Mouse (Mus musculus): ENCODE data around the gene Sbno2. TPM values are rescaled to one million over a fixed set of nuclear protein-coding genes. Genes with fewer than 3 reads are reported as not detected.

Sbno2 gene
- polyA plus RNA-seq, 1 experiment = 37.3 TPM

DNA sequence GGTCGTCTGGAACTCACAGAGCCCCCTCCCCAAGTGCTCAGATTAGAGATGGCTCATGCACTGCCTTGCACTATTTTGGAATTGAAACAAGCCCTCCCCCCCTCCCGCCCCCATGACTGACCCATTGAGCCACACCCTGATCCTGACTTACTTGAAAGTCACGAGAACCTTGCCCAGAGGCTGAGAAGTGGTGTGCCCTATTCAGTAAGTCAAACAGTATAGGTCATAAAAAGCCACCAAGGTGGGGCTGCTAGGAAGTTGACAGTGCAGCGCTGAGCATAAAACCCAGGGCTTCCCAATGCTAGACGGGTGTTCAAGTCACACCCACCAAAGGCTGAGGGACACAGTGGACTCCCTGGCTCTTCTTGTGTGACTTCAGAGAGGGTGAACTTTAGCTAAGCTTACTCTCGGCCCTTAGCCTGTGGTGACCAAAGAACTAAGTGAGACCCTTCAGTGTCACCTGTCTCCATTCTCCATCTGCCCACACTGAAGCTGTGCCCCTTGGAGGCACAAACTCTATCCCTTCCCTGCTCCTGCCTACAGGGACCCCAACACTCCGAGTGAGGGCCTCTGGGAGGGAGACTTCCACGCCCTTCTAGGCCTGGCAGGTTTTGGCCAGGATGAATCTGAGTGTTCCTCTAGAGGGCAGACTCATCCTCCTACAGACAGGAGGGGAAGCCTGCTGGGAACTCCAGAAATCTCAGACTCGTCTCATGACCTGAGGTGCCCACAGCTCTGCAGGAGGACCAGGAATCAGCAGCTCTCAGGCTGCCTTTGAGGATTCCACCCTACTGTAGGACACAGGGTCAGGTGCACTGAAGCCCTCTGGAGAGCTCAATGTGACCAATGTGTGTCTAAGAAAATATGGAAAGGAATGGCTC lies 71.6 kb downstream of the Sbno2 start:
- TF ChIP-seq POLR2A (IDR thresholded peaks at IDR 0.05; ENCODE audit: insufficient read depth, low read length) (no peak), EP300 (IDR thresholded peaks at IDR 0.05; ENCODE audit: insufficient read depth, low read depth, low read length) (peak; percentile 77), CTCF (IDR thresholded peaks at IDR 0.05; ENCODE audit: low read depth, low read length) (peak; percentile 62)
- no peak overlapping the region for H3K4me3 ChIP-seq (ENCODE audit: low read depth, low read length)
- H3K36me3 ChIP-seq (ENCODE audit: control insufficient read depth, insufficient read depth, low read length, poor library complexity, severe bottlenecking) = peaks cover 27% of the 10 kb centered on the region
- no peak overlapping the region; the same call in 1 of the 2 replicates for H3K9ac ChIP-seq (ENCODE audit: low read depth, poor library complexity, severe bottlenecking)
- H3K9me3 ChIP-seq (replicated peaks; ENCODE audit: control insufficient read depth, insufficient read depth, low read length, poor library complexity, severe bottlenecking) = no peaks in the 10 kb centered on the region
- peaks cover 10% of the 10 kb centered on the region for H3K4me1 ChIP-seq (ENCODE audit: control insufficient read depth, insufficient read depth, low read length)
- no peaks in the 10 kb centered on the region for H3K27me3 ChIP-seq (ENCODE audit: control insufficient read depth, insufficient read depth, low read length, poor library complexity, severe bottlenecking)
- peak overlapping the region; percentile 68 for H3K27ac ChIP-seq (ENCODE audit: insufficient read depth, low read length)

DNA sequence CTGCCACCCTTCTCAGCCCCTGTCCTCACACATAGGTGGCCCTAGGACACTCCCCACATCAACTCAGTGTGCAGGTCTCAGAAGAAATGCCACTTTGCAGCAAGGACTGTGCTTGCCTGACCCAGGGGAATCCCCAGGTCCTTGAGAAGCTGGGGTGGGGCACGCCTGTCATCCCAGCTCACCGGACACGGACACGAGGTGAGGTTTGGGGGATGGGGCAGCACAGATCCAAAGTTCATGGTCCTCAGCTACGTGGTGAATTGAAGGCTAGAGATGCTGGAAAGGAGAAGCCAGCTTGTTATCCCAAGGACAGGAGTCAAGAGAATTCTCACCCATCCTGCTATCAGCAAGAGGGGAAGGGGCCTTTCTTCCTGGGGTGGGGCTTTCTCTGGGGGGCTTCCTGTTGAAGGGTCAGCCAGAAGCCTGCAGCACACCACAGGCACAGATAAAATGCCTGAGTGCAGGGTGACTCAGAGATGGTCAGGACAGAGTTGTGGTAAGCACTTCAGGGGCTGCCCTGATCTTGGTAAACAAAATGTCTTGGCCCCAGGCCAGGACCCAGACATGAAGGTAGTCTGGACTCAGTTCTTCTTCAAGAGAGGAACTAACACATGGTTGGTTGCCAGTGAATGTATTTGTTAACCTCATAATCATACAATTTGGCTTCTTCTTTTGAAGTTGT lies 72.4 kb downstream of the Sbno2 start:
- Histone ChIP-seq H3K9me3 (replicated peaks; ENCODE audit: control insufficient read depth, insufficient read depth, low read length, poor library complexity, severe bottlenecking) (no peaks in the 10 kb centered on the region), H3K27ac (ENCODE audit: insufficient read depth, low read length) (no peak overlapping the region), H3K27me3 (ENCODE audit: control insufficient read depth, insufficient read depth, low read length, poor library complexity, severe bottlenecking) (no peaks in the 10 kb centered on the region), H3K4me3 (ENCODE audit: low read depth, low read length) (no peak overlapping the region), H3K9ac (ENCODE audit: low read depth, poor library complexity, severe bottlenecking) (no peak overlapping the region), H3K4me1 (ENCODE audit: control insufficient read depth, insufficient read depth, low read length) (peaks cover 10% of the 10 kb centered on the region), H3K36me3 (ENCODE audit: control insufficient read depth, insufficient read depth, low read length, poor library complexity, severe bottlenecking) (peaks cover 26% of the 10 kb centered on the region)
- TF ChIP-seq EP300 (IDR thresholded peaks at IDR 0.05; ENCODE audit: insufficient read depth, low read depth, low read length) (peak; percentile 69; the same call in 1 of the 2 replicates), POLR2A (IDR thresholded peaks at IDR 0.05; ENCODE audit: insufficient read depth, low read length) (no peak)

DNA sequence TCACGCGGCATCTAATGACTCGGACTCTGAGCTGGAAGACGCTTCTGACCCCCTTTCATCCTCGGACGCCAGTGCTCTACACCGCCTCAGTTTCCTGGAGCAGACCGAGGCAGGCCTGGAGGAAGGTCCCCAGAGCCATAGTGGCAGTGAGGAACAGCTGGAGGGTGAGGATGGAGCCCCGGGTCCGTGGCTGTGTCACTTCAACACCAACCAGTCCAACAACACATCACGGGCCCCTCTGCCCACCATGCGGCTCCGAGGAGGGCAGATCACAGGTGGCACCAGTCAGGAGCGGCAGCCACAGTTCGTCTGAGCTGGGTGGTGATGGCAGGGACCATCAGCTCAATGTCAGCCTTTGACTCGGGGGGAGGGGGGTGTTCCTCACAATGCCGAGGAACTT lies 74.6 kb downstream of the Sbno2 start:
- no peak for TF ChIP-seq POLR2A (IDR thresholded peaks at IDR 0.05; ENCODE audit: insufficient read depth, low read length)
- no peak for TF ChIP-seq EP300 (IDR thresholded peaks at IDR 0.05; ENCODE audit: insufficient read depth, low read depth, low read length)
- no peak for TF ChIP-seq CTCF (IDR thresholded peaks at IDR 0.05; ENCODE audit: low read depth, low read length)
- peaks cover 5% of the 10 kb centered on the region for H3K36me3 ChIP-seq (ENCODE audit: control insufficient read depth, insufficient read depth, low read length, poor library complexity, severe bottlenecking)
- no peak overlapping the region for H3K27ac ChIP-seq (ENCODE audit: insufficient read depth, low read length)
- H3K27me3 ChIP-seq (ENCODE audit: control insufficient read depth, insufficient read depth, low read length, poor library complexity, severe bottlenecking) = no peaks in the 10 kb centered on the region
- H3K9me3 ChIP-seq (replicated peaks; ENCODE audit: control insufficient read depth, insufficient read depth, low read length, poor library complexity, severe bottlenecking) = no peaks in the 10 kb centered on the region
- peaks cover 10% of the 10 kb centered on the region for H3K4me1 ChIP-seq (ENCODE audit: control insufficient read depth, insufficient read depth, low read length)
- no peak overlapping the region for H3K4me3 ChIP-seq (ENCODE audit: low read depth, low read length)
- H3K9ac ChIP-seq (ENCODE audit: low read depth, poor library complexity, severe bottlenecking) = no peak overlapping the region

DNA sequence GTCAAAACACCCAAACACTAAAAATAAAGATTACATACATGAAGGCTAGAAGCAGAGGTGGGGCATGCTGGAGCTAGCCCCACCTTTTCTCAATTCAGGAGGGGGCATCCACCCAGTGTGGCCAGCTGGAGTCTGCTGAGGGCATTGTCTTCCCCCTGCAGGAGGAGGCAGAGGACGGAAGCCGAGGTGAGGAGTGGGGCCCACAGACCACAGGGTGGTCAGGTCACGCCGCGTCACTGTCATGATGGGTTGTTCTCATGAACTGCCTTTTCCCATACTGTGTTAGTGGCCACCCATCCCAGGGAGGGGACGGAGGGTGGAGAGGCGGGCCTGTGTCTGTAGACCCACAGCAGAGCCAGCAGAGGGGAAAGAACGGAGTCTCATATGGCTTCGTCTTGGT lies 75.2 kb downstream of the Sbno2 start:
- H3K4me3 ChIP-seq (ENCODE audit: low read depth, low read length) = no peak overlapping the region
- no peaks in the 10 kb centered on the region for H3K36me3 ChIP-seq (ENCODE audit: control insufficient read depth, insufficient read depth, low read length, poor library complexity, severe bottlenecking)
- no peaks in the 10 kb centered on the region for H3K9me3 ChIP-seq (replicated peaks; ENCODE audit: control insufficient read depth, insufficient read depth, low read length, poor library complexity, severe bottlenecking)
- TF ChIP-seq EP300 (IDR thresholded peaks at IDR 0.05; ENCODE audit: insufficient read depth, low read depth, low read length) = no peak
- TF ChIP-seq POLR2A (IDR thresholded peaks at IDR 0.05; ENCODE audit: insufficient read depth, low read length) = no peak
- no peak for TF ChIP-seq CTCF (IDR thresholded peaks at IDR 0.05; ENCODE audit: low read depth, low read length)
- no peak overlapping the region for H3K27ac ChIP-seq (ENCODE audit: insufficient read depth, low read length)
- H3K9ac ChIP-seq (ENCODE audit: low read depth, poor library complexity, severe bottlenecking) = no peak overlapping the region
- H3K4me1 ChIP-seq (ENCODE audit: control insufficient read depth, insufficient read depth, low read length) = peaks cover 16% of the 10 kb centered on the region
- no peaks in the 10 kb centered on the region for H3K27me3 ChIP-seq (ENCODE audit: control insufficient read depth, insufficient read depth, low read length, poor library complexity, severe bottlenecking)

DNA sequence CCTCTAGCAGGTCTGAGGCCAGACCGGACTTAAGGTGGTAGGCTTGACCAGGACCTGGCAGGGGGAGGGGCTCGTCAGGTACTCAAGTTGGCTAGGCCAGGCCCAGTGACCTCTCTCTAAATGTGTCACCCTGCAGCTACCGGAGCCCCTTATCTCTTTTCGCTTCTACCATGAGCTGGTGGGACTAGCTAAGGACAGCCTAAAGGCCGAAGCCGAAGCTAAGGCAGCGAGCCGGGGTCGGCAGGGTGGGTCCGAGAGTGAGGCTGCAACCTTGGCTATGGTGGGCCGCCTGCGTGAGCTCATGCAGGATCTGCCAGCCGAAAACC lies 76.9 kb downstream of the Sbno2 start:
- Histone ChIP-seq H3K4me1 (ENCODE audit: control insufficient read depth, insufficient read depth, low read length) (peaks cover 12% of the 10 kb centered on the region), H3K4me3 (ENCODE audit: low read depth, low read length) (peak overlapping the region; percentile 3; the same call in 1 of the 2 replicates), H3K36me3 (ENCODE audit: control insufficient read depth, insufficient read depth, low read length, poor library complexity, severe bottlenecking) (no peaks in the 10 kb centered on the region), H3K27me3 (ENCODE audit: control insufficient read depth, insufficient read depth, low read length, poor library complexity, severe bottlenecking) (no peaks in the 10 kb centered on the region), H3K9ac (ENCODE audit: low read depth, poor library complexity, severe bottlenecking) (peak overlapping the region; percentile 3; the same call in 1 of the 2 replicates), H3K9me3 (replicated peaks; ENCODE audit: control insufficient read depth, insufficient read depth, low read length, poor library complexity, severe bottlenecking) (no peaks in the 10 kb centered on the region), H3K27ac (ENCODE audit: insufficient read depth, low read length) (peak overlapping the region; percentile 21; the same call in 1 of the 2 replicates)
- TF ChIP-seq EP300 (IDR thresholded peaks at IDR 0.05; ENCODE audit: insufficient read depth, low read depth, low read length) = no peak
- no peak for TF ChIP-seq POLR2A (IDR thresholded peaks at IDR 0.05; ENCODE audit: insufficient read depth, low read length)
- TF ChIP-seq CTCF (IDR thresholded peaks at IDR 0.05; ENCODE audit: low read depth, low read length) = no peak
